Mouse (Mus musculus) erythroblast, embryonic 14.5 days (primary cell): ENCODE measurements around the gene Dync1li2.

Experiments
- GATA1 ChIP-seq: IDR thresholded peaks from 2 replicates; pipeline ENCODE4 v1.6.1; 2012; ENCODE audit warnings: low read length, inconsistent platforms, mixed read lengths
- TAL1 ChIP-seq: IDR thresholded peaks from 3 replicates; pipeline ENCODE4 v1.6.1; 2012; ENCODE audit warnings: low read length, inconsistent platforms, mixed read lengths

GRCm38 (mm10) chr8:104383977-104384376 lies 58.9 kb downstream of the Dync1li2 start:
- no peak for TF ChIP-seq GATA1
- TF ChIP-seq TAL1, result no peak
